Mouse (Mus musculus): ENCODE data around the gene Stag3. TPM values are rescaled to one million over a fixed set of nuclear protein-coding genes. Genes with fewer than 3 reads are reported as not detected.

The Stag3 gene
- total RNA-seq, 2 experiments from 2014 or later: 13.4 to 15.7 TPM

DNA sequence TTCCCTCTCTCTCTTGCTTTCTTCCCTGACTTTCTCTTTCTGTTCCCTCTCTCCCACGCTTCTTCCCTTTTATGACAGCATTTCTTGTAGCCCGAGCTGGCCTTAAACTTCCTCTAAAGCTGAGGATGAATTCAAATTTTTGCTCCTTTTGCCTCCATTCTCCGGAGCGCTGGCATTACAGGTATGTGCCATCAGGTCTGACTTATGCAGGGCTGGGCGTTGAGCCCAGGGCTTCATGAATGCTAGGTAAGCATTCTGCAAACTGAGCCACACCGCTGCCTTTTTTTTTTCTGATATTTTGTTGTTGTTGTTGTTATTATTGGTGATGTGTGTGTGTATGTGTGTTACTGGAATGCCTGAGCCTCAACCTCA is 15.8 kb upstream of the Stag3 start:
- ATAC-seq (replicated peaks; ENCODE audit: low FRiP score, low TSS enrichment, poor library complexity, severe bottlenecking): no peak

DNA sequence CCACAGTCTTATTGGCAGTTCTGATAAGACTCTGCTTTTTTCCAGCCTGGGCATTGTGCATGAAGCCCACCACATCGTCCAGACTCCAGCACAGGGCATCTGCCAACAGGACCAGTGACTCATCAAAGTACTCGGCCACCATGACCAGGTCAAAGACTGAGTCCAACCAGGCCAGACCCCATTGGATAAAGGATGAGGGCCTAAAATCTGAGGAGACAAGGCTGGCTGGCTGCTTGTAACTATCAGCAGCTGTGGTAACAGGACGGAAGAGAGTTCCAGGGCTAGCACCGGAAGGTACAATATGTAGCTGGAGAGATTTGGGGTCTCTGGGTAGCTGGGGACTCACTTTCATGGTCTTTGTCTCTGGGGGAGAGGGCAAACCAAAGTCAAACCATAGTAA is 14.3 kb upstream of the Stag3 start:
- ATAC-seq (replicated peaks; ENCODE audit: low FRiP score, low TSS enrichment, poor library complexity, severe bottlenecking): no peak

- ATAC-seq (replicated peaks; ENCODE audit: low FRiP score, low TSS enrichment, poor library complexity, severe bottlenecking): no peak
Observed at GRCm38 (mm10) chr5:138267114-138267513, 12.9 kb upstream of the Stag3 start.

DNA sequence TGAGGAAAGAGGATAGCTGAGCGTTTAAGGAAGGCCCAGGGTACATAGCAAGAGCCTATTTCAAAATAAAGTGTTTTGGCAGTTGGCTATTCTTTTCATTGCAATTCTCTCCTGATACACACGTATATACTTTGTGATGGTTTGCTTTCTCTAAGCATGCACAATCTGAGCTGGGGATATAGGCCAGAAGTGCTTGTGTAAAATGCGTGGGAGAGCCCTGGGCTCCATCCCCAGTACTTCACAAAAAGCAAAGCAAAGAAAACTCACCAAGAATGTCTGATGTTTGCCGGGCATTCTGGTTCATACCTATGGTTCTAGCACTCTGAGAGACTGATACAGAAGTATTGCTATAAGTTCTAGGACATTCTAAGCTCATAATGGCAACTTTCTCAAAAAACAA is 11.1 kb upstream of the Stag3 start:
- ATAC-seq (replicated peaks; ENCODE audit: low FRiP score, low TSS enrichment, poor library complexity, severe bottlenecking): no peak

DNA sequence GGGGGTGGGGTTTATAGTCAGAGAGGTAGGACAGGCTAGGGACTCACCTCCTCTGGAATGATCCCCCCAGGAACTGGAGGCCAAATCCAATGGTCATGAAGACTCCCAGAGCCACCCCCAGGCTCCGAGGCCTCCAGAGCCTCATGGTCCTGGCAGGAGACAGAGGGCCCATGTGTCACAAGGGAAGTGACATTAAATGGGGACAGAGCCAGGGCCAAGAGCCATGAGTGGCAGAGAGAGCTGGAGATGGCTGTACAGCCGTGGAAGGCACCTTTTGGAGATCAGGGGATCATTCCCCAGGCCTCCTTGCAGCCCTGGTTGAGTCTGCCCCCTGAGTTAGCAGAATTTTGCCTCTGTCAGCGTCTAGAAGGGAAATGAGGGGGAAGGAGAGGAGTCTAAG is 8.8 kb upstream of the Stag3 start:
- no peak for ATAC-seq (replicated peaks; ENCODE audit: low FRiP score, low TSS enrichment, poor library complexity, severe bottlenecking)

DNA sequence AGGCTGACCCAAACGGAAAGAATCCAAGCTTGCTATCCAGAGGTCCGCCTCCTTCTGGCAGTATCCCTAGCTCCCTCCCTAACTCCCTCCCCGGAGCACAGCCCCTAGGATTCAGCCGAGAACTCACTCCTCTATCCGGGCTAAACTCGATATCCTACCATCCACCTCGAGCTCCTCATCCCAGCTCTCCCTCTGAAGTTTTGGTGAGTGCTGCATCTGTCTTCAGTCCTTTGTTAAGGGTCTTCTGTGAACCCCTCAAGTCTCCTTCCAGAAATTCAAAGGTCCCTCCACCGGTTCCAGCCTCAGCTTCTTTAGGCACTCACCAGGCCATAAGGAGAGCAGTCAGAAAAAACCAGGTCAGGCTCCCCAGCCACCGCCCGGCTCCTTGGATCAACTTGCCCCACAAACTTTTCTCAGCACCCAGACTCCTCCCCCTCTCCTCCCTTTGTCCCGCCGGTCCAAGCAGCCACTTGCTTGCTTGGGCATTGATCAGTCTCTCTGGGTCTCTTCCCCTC is 7.6 kb upstream of the Stag3 start, which contains the start of gene Gal3st4:
TSS of gene Gal3st4 (minus strand) at position 432 of the 515 bp plus-strand sequence.
- no peak for ATAC-seq (replicated peaks; ENCODE audit: low FRiP score, low TSS enrichment, poor library complexity, severe bottlenecking)

DNA sequence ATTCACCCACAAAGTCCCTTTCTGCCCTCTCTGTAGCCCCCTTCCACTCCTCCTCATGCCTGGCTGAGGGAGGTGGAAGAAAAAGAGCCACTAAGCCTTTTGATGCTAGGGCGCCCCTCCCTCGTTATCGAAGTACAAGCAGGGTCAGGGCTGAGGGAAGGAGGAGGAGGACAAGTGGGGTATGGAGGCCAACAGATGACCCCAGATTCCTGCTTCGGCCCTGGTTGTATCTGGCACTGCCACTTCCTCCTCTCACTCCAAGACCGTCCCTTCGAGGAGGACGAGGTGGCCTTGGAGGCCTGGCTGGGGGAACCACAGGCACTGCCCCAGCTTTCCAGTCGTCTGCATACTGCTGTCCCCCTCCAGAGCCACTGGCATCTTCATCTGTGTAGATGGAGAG is 5.9 kb upstream of the Stag3 start:
- ATAC-seq (replicated peaks; ENCODE audit: low FRiP score, low TSS enrichment, poor library complexity, severe bottlenecking): no peak

GRCm38 (mm10) chr5:138275216-138276050 is 4.6 kb upstream of the Stag3 start:
- no peak for ATAC-seq (replicated peaks; ENCODE audit: low FRiP score, low TSS enrichment, poor library complexity, severe bottlenecking)

DNA sequence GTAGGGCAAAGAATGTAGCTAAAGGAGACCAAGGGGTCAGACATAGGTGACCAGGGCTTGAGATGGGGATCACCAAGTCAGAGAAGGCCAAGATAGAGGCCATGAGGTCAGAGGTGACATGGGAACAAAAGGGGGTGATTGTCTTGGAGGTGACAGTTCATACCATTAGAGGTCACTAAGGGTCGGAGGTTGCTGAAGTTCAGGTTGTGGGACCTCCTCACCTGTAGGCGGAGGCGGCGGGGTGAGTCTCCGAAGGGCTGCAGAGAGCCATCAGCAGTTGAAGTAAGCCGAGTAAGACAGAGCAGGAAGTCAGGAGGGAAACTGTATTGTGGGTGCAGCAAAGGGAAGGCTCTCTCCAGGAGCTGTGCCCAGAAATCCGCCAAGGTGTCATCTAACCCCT is 2.0 kb upstream of the Stag3 start:
- no peak for ATAC-seq (replicated peaks; ENCODE audit: low FRiP score, low TSS enrichment, poor library complexity, severe bottlenecking)

DNA sequence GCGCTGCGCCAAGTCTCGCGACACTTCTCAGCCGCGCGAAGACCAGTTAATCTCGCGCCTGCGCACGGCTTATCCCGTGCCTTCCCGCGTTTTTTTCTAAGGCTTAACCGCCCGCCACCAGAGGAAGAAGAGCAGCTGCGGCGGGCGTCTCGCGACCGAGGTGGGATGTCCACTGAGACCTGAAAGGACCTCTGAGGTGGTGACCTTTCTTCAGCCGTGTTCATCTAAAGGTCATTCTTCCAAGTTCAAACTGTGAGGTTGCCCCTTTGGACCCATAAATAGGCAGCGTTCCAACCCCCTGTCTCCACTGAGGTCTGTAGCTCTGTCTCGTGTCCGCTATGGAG is 357 bp downstream of the Stag3 start:
- no peak for ATAC-seq (replicated peaks; ENCODE audit: low FRiP score, low TSS enrichment, poor library complexity, severe bottlenecking)

GRCm38 (mm10) chr5:138280829-138281228 is 789 bp downstream of the Stag3 start:
- ATAC-seq (replicated peaks; ENCODE audit: low FRiP score, low TSS enrichment, poor library complexity, severe bottlenecking): no peak

DNA sequence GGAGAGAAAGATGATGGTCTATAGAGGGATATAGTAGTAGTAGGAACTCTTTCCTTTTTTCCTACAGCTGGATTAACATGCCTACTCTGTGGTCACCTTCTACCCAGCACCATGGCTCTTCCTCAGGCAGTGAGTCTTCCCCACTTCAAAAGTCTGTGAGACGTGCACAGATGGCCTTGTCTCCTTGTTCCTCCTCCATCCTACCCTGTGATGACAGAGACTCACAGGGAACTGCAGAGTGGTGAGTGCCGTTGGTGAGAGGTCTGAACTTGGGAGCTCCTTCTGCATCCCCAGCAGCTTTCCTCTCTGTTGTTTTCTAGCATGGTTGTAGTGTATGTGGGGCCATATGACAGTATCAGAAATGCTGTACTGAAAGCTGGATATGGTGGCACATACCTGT is 1.8 kb downstream of the Stag3 start:
- ATAC-seq (replicated peaks; ENCODE audit: low FRiP score, low TSS enrichment, poor library complexity, severe bottlenecking): no peak

DNA sequence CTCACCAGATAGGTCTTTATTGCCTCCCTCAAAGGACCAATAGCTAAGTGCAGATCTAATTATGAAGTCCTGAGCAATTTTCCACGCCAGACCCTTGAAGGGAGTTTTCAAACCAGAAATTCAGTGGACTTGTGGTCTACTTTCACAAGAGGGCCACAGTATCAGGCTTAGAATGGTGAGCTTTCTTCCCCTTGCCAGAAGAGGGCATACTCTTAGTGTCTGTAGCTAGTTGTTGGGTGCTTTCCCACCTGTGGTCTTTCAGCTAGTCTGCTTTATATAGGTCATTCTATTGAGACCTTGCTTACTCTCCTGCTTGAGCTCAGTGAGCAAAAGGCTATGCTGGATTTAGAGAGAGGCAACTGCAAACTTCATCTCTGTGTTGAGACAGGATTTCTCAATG is 3.5 kb downstream of the Stag3 start:
- no peak for ATAC-seq (replicated peaks; ENCODE audit: low FRiP score, low TSS enrichment, poor library complexity, severe bottlenecking)

- ATAC-seq (replicated peaks; ENCODE audit: low FRiP score, low TSS enrichment, poor library complexity, severe bottlenecking): no peak
Observed at GRCm38 (mm10) chr5:138287861-138288260, 7.8 kb downstream of the Stag3 start.

DNA sequence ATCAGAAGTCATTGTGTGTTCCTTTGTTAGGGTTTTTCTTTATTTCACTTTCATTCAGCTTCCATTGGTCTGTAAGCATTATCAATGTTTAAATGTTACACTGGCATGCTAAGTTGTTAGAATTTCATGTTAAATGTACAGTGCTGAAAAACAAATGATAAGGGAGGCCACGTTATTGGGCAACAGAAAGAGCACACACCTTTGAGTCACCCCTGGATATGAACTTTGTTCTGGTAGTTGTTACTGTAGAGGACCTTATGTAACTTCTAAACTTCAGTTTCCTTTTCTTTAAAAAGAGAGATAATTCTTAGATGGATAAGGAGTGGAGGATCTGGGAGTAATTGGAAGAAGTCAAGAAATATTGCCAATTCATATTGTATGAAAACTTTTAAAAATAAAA is 11.6 kb downstream of the Stag3 start:
- ATAC-seq (replicated peaks; ENCODE audit: low FRiP score, low TSS enrichment, poor library complexity, severe bottlenecking): no peak

DNA sequence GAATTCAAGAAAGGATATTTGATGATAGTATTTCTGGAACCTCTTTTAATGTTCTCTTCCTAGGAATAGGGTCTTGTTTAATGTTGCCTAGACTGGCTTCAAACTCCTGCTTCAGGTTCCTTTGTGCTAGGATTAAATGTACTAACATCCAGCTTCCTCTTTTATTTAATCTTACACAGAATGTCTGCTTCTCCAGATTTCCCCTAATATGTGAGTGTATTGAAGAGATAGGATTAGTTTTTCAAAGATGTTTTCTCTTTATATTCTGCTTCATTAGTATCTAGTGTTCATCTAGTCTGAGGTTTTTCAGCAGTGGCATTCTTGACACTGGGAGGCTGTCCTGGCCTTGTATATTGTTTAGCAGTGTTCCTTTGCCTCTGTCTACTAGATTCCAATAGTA is 14.1 kb downstream of the Stag3 start:
- no peak for ATAC-seq (replicated peaks; ENCODE audit: low FRiP score, low TSS enrichment, poor library complexity, severe bottlenecking)

- no peak for ATAC-seq (replicated peaks; ENCODE audit: low FRiP score, low TSS enrichment, poor library complexity, severe bottlenecking)
Observed at GRCm38 (mm10) chr5:138299613-138300012, 19.6 kb downstream of the Stag3 start.

DNA sequence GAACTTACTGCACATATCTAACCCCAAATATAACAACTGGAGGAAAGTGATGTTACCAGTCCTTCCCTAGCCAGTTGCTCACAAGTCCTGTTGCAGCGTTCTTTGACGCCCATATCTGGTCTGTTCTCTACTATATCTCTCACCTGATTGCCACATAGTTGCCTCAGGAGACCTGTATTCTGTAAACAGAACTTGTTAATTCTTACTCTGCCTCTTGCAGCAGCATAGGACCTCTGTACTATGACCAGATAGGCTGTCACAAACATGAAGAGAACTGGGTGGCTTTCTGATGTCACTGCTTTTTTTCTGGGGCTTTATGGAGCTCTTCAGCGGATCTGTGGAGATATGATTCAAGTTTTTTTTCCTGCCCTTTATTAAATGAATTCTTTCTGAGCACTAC is 32.8 kb downstream of the Stag3 start:
- ATAC-seq (replicated peaks; ENCODE audit: low FRiP score, low TSS enrichment, poor library complexity, severe bottlenecking): no peak

- no peak for ATAC-seq (replicated peaks; ENCODE audit: low FRiP score, low TSS enrichment, poor library complexity, severe bottlenecking)
Observed at GRCm38 (mm10) chr5:138341661-138342060, 61.6 kb downstream of the Stag3 start, which contains the start of gene Pvrig. Gene Pvrig (plus strand): TSS chr5:138341961.

DNA sequence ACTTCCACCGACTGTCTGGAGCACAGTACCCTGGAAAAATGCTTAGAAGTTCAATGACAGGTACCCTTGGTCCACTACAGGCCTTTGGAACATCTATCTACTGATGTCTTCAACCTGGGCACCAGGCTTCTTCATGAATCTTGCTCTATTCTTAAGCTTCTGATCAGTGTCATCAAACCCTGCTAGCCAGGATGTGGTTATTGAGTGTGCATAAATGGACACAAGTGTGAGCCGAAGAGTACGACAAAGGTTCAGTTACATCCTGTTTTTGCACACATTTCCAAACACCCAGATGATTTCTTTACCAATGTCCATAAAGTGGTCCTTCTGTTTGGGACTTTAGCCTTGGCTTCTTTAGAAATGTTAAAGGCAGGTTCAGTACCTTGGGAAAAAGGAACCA is 63.2 kb downstream of the Stag3 start:
- no peak for ATAC-seq (replicated peaks; ENCODE audit: low FRiP score, low TSS enrichment, poor library complexity, severe bottlenecking)
